Mouse (Mus musculus) heart, postnatal 14 days (tissue): Measurements from ENCODE around the gene Col15a1. TPM values are rescaled to one million over a fixed set of nuclear protein-coding genes. Genes with fewer than 3 reads are reported as not detected.

Source experiments
- DNase-seq, 2 experiments: peaks; one replicate each; pipeline ENCODE4 v3.0.0; 2021 to 2022
- intact Hi-C: fragments of 180-260 bp; cut with DNase I; formaldehyde crosslinking; loops from one replicate; pipeline ENCODE4 v1.15.1; 2025
- total RNA-seq, 2 experiments: library from RNA; stranded (reverse); gene quantifications; 2 replicates each; pipeline ENCODE4 v1.2.3; 2021

Col15a1 gene
- total RNA-seq, 2 experiments from 2014 or later, result 237 to 250 TPM

GRCm38 (mm10) chr4:47258201-47258600 lies 50.2 kb downstream of the Col15a1 start:
- no peak for DNase-seq
- intact Hi-C loops, result loop anchor here (10.0 kb wide), 1 partner anchor 573 kb away; no protein-coding TSS in a partner anchor

- no peak for DNase-seq
- intact Hi-C loops, result no loop called here
Observed at GRCm38 (mm10) chr4:47261049-47261448, 53.1 kb downstream of the Col15a1 start.

DNA sequence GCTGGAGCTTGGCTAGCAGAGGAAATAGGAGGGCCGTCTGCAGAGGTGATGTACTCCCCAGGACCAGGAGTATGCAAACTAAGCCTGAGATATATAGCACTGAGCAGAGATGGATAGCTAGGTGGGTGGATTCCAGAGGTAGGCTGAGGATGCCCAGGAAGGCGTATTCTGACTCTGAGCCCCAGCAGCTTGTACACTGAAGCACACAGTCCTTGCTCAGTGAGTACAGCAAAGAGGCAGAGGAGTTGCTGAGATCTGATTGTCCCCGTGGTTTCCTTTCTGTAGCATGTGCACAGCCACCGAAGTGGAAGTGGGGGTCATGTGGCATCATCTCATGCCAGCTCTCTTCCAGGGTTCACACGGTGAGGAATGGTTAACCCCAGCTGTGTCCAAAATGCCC lies 54.0 kb downstream of the Col15a1 start:
- DNase-seq, result no peak
- intact Hi-C loops, result no loop called here

GRCm38 (mm10) chr4:47265555-47265954 lies 57.6 kb downstream of the Col15a1 start:
- DNase-seq, result no peak
- intact Hi-C loops, result no loop called here

DNA sequence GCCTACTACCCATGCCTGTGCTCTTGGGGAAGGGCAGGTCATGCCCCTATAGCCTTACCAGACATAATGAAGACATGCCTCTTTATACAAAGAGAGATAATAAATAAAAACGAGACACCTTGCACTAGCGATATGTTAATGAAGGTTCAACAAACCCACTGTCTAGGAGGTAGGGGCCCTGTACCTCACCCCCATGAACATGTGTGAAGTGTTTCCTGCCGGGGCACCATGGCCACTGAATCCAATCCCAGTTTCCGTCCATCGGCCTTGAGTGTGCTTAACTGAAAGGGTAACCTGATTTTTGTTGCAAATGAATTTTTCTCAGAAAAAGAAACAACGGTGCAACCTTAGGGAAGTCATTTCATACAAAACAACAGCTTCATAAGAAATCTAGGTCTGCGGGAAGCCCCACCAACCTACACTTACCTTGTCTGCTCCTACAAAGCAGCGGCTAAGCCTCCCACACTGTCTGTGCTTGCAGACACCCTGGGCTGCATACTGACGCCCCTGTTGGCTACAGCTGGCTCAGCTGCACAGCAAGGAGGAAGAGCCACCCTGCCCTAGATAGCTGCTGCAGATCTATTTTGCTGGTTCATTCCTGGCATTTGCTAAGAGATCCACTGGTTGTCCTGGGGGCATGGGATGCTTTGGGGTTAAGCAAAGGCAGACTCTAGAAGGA lies 64.6 kb downstream of the Col15a1 start:
- DNase-seq, result no peak
- intact Hi-C loops, result no loop called here

- DNase-seq, result no peak
- intact Hi-C loops, result no loop called here
Observed at GRCm38 (mm10) chr4:47273795-47274194, 65.8 kb downstream of the Col15a1 start.

DNA sequence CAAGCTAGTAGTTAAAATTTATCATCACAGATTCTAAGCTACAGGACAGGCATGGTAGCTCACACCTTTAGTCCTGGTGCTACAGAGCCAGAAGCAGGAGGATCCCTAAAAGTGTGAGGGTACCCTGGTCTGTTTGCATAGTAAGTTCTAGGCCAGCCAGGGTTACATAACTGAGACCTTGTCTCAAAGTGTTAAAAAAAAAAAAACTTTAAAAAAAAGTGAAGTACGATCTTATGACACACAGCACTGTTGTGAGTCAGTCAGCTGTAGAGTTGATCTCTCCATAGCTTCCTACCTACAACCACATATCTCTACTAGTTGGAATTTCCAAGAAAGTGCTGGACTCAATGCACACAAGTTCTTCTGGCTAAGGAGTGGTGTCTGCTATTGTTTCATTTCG lies 67.0 kb downstream of the Col15a1 start:
- intact Hi-C loops, result no loop called here
- DNase-seq, result no peak

DNA sequence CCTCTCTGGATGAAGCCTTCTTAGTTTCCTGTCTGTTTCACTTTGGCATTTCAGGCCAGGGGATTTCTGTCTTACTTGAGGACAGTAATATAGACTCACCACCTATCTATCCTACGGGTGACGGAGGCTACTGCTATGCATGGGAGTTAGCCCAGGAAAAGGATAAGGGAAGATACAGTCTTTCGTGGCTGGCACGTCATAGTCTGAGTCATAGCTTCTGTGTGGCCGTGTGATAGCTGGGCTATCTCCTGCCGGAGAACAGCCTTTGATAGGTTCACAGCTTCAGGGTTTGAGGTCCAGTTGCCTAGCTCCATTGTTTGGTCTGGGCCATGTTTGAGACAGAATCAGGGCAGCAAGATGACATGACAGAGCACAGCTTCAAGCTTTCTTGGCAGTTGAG lies 70.4 kb downstream of the Col15a1 start:
- no peak for DNase-seq
- intact Hi-C loops, result no loop called here

DNA sequence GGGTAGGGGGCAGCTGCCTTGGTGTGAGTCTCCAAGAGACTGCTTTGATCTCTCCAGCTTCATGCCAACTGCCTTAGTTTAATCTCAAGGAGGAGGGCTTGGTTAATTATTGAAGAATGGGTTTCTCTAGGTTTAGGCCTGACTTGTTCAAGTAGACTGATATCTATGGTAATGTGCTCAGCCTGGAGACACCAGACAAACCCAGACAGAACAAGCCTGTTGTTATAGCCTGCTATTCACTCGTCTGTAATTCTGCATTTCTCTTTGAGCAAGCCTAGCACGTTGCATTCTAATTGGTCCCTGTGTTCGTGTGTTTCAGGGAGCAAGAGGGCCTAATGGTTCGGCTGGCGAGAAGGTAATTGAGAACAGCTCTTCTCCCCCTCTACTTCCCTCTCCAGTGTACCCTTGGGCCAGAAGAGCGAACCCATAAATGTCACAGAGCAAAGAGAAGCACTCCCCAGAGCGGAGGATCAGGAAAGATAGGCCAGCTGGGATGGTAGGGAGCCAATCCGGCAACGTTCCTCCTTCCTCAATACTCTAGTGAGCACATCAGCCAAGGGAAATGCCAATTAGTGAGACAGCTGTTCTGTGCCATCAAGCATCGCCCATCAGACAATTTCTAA lies 71.2 kb downstream of the Col15a1 start:
- DNase-seq, result no peak
- intact Hi-C loops, result no loop called here

DNA sequence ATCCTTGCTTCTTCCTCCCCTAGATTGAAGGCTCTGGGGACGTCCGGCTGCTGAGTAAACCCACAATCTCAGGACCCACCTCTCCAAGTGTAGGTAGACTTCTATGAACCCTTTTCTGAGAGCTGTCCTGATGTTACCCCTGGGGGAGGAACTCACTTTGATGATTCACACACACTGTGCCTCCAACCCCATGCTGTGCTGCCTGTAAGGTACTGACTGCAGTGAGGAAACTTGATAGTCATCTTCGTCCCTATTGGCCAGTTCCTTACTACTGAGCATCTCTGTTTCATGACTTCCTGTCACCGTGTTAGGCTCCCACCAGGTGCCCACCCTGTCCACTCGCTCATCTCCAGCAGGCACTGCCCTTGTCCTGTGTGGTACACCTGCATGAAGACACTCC lies 72.2 kb downstream of the Col15a1 start:
- DNase-seq, result no peak
- intact Hi-C loops, result no loop called here

DNA sequence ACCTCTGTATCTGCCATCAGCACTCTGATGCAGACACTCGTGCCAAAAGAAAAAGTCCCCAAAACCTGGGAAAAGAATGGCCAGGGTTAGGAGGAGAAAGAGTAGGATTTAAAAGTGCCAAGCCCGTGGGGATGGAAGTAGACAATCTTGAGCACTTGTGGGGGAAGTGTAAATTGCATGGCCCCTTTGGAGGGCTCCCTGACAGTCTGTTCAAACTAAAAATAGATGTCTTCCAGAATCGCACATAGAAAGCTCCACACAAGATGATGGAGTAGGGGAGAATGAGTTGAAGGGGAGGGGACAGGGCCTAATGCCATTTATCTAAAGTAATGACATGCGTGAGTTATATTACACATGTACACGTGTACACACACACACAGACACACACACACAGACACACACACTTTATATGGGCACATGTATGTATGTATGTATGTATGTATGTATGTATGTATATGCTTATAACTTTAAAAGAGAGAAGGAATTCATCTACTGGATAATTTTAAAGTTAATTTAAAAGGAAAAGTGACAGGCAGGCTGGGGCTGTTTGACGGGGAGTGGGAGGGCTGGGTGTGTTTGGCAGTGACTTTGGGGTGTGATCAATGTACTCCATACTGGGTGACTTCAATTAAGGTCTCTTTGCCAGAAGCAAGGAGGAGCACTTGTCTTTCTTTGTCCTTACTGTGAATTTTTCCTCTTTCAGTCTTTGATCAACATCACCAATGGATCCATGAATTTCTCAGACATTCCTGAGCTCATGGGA lies 74.1 kb downstream of the Col15a1 start:
- DNase-seq, result no peak
- intact Hi-C loops, result no loop called here

DNA sequence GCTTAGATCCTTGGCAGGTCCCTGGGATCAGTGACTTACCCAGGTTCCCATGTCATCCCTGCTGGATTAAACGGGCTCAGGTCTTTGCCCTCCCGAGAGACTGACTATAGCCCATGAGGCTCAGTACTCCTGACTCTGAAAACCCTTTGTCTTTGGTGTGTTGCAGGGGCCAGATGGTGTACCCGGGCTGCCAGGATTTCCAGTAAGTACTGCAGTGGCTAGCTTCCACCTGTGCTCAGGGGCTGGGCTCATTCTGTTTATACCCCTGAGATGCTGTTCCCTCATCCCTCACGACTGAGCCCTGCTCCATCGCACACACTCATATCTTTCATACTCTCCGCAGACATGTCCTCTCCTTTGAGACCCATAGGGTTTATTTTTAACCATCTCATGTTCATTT lies 76.3 kb downstream of the Col15a1 start:
- no peak for DNase-seq
- intact Hi-C loops, result no loop called here

- DNase-seq, result peak in 1 of 2 experiments; percentile 29
- intact Hi-C loops, result no loop called here
Observed at GRCm38 (mm10) chr4:47284874-47285273, 76.9 kb downstream of the Col15a1 start.

DNA sequence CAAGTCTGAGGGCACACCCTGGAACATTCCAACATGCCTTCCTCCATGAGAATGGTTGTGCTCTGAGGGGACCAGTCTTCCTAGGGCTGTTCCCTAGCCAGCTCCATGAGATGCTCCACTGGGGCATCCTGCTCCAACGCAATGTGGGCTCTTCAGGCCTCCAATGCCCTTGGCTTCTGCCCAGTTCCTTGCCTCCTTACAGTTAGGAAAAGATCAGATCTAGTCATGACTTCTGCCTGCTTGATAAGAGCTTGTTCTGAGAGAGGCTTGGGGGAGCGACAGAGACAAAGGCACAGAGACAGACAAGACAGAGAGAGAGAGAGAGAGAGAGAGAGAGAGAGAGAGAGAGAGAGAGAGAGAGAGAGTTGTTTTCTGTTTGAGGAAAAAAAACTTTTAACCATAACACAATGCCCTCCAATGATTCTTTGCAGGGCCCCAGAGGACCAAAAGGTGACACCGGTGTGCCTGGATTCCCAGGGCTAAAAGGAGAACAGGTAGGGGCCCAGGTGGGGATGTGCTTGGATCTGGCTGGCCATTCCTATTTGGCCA lies 78.7 kb downstream of the Col15a1 start:
- DNase-seq, result no peak
- intact Hi-C loops, result no loop called here

DNA sequence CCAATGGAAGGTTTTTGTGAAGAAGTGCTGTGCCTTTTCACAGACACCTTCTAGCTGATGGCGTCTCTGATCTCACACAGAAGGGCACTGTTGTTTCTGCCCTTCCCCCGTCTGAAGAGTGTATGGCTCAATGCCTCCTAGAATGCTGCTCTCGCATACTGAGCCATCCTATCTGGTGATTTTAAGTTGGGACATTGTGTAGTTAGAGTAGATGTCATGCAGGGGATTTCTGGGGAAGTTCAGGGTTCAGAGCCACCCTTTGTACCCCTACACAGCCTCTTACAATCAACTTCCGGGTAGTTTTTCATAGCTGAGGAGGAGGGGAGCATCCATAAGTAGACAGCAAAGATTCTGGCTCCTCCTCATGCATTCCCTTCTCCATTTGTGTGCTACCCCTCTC lies 79.5 kb downstream of the Col15a1 start:
- no peak for DNase-seq
- intact Hi-C loops, result no loop called here

- DNase-seq, result no peak
- intact Hi-C loops, result no loop called here
Observed at GRCm38 (mm10) chr4:47288306-47288705, 80.3 kb downstream of the Col15a1 start.

- intact Hi-C loops, result no loop called here
- DNase-seq, result no peak
Observed at GRCm38 (mm10) chr4:47289526-47289925, 81.6 kb downstream of the Col15a1 start.

DNA sequence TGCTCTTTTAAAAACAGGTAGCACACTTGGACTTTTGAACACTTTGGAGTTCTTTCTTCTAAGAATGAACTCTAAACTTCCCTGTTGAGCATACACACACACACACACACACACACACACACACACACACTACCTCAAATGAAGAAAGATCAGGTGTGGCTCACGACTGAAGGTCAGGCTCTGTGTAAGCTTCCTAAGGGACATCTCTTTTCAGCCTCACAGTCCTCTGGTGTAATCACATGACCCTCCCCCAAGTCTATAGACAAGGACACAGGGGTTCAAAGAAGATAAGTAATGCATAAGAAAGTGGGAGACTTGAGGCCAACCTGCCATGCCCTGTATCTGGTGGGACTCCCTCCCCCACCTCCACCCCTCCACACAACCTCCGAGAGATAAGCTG lies 82.5 kb downstream of the Col15a1 start:
- DNase-seq, result no peak
- intact Hi-C loops, result no loop called here

- intact Hi-C loops, result no loop called here
- DNase-seq, result no peak
Observed at GRCm38 (mm10) chr4:47291013-47291412, 83.1 kb downstream of the Col15a1 start.

DNA sequence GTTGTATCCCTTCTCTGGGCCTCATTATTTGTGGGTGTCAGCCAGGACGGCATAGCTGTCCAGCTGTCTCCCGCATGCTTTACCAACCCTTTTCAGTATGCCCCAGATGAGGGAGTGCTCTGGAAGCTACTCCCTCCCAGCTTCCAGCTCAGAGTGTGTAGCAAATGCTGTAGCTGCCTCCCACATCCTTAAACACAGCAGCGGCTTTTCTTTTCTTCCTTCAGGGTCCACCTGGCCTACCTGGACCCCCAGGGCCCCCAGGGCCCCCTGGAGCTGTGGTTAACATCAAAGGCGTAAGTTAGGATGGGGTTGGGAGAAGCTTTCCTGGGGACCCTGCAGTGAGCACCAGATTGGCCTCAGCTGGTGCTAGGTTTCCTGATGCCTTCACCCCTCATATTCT lies 85.0 kb downstream of the Col15a1 start:
- intact Hi-C loops, result no loop called here

DNA sequence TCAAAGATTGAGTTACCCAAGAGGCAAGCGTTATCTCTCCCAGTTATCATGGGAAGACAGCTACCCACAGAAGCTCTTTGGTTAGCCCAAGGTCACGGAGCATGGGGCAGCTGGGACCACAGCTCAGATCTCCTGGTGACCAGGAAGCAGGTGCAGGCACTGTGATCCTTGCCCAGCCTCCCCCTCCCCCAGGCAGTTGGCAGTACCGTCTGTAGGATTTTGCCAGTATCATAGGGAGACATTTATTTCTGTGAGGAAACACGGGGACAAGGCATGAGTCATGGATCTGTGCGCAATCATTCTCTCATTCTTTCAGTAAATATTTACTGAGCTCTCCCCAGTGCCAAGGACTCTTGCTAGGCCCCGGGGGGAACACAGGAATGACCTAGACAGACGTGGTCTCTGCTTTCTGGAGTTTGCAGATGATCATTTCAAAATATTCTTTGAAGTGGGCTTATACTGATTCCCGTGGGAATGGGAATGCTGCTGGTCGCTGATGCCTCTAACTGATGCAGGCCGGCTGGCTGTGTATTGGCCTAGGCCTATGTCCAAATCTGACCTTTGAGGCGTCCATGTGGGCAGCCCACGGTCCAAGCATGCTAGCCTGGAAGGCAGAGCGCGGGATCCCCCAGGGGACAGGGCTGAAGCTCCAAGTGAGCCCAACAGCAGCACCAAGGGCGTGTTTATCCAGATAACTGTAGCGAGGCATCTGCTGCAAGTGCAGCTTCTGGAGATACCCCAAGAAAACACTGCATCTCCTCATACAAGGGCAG lies 86.0 kb downstream of the Col15a1 start:
- peak; percentile 59 to 68 for DNase-seq

More for the DNA sequence above, 85.0 kb downstream of the Col15a1 start:
- no peak for DNase-seq

More for the DNA sequence above, 86.0 kb downstream of the Col15a1 start:
- intact Hi-C loops, result no loop called here
